Mouse (Mus musculus): ENCODE results near the gene Ddx49.

Gene Ddx49

GRCm38 (mm10) chr8:70302358-70302890 is at the start of gene Ddx49, which contains the start of gene Cope:
Gene Ddx49, minus strand, starts transcription at chr8:70302489.
Gene Cope, plus strand, starts transcription at chr8:70302518.
- DNase-seq (ENCODE audit: low spot score in 2 of 2) = peak; percentile 83 to 91

GRCm38 (mm10) chr8:70352000-70352384 is 49.7 kb upstream of the Ddx49 start:
- no peak for DNase-seq (ENCODE audit: low spot score in 2 of 2)

- no peak for DNase-seq (ENCODE audit: low spot score in 2 of 2)
Measured at GRCm38 (mm10) chr8:70351035-70351999, 49.0 kb upstream of the Ddx49 start.

GRCm38 (mm10) chr8:70347860-70348420 is 45.7 kb upstream of the Ddx49 start:
- DNase-seq (ENCODE audit: low spot score in 2 of 2) = no peak

GRCm38 (mm10) chr8:70347443-70347842 is 45.2 kb upstream of the Ddx49 start:
- DNase-seq (ENCODE audit: low spot score in 2 of 2) = no peak

GRCm38 (mm10) chr8:70344279-70344678 is 42.0 kb upstream of the Ddx49 start:
- DNase-seq (ENCODE audit: low spot score in 2 of 2) = no peak

- peak in 1 of 2 experiments; percentile 55 for DNase-seq (ENCODE audit: low spot score in 2 of 2)
Measured at GRCm38 (mm10) chr8:70343696-70344095, 41.4 kb upstream of the Ddx49 start.

- DNase-seq (ENCODE audit: low spot score in 2 of 2) = no peak
Measured at GRCm38 (mm10) chr8:70343076-70343475, 40.8 kb upstream of the Ddx49 start.

GRCm38 (mm10) chr8:70342007-70342406 is 39.7 kb upstream of the Ddx49 start:
- no peak for DNase-seq (ENCODE audit: low spot score in 2 of 2)

GRCm38 (mm10) chr8:70340659-70341058 is 38.4 kb upstream of the Ddx49 start:
- no peak for DNase-seq (ENCODE audit: low spot score in 2 of 2)

- no peak for DNase-seq (ENCODE audit: low spot score in 2 of 2)
Measured at GRCm38 (mm10) chr8:70338931-70339330, 36.6 kb upstream of the Ddx49 start.

GRCm38 (mm10) chr8:70332878-70333202 is 30.6 kb upstream of the Ddx49 start:
- DNase-seq (ENCODE audit: low spot score in 2 of 2) = no peak

GRCm38 (mm10) chr8:70332070-70332877 is 30.0 kb upstream of the Ddx49 start:
- DNase-seq (ENCODE audit: low spot score in 2 of 2) = peak; percentile 75 to 86

GRCm38 (mm10) chr8:70331526-70331925 is 29.2 kb upstream of the Ddx49 start:
- DNase-seq (ENCODE audit: low spot score in 2 of 2) = no peak

GRCm38 (mm10) chr8:70330741-70331364 is 28.6 kb upstream of the Ddx49 start:
- DNase-seq (ENCODE audit: low spot score in 2 of 2) = peak; percentile 42 to 76

- DNase-seq (ENCODE audit: low spot score in 2 of 2) = no peak
Measured at GRCm38 (mm10) chr8:70329835-70330740, 27.8 kb upstream of the Ddx49 start.

- DNase-seq (ENCODE audit: low spot score in 2 of 2) = no peak
Measured at GRCm38 (mm10) chr8:70329124-70329834, 27.0 kb upstream of the Ddx49 start, which contains the start of gene Gdf1. Gene Gdf1, plus strand, starts transcription at chr8:70329817.

GRCm38 (mm10) chr8:70327512-70327911 is 25.2 kb upstream of the Ddx49 start:
- DNase-seq (ENCODE audit: low spot score in 2 of 2) = no peak

GRCm38 (mm10) chr8:70323716-70324115 is 21.4 kb upstream of the Ddx49 start:
- DNase-seq (ENCODE audit: low spot score in 2 of 2) = no peak

- DNase-seq (ENCODE audit: low spot score in 2 of 2) = no peak
Measured at GRCm38 (mm10) chr8:70317872-70318271, 15.6 kb upstream of the Ddx49 start.

Measured in cerebellum, postnatal 4 days (tissue).